Mouse (Mus musculus): ENCODE results near the gene Slc25a17. TPM values are rescaled to one million over a fixed set of nuclear protein-coding genes. Genes with fewer than 3 reads are reported as not detected.

The Slc25a17 gene
- total and polyA plus RNA-seq, 3 experiments = 2.2 to 58.2 (median 50.9) TPM

DNA sequence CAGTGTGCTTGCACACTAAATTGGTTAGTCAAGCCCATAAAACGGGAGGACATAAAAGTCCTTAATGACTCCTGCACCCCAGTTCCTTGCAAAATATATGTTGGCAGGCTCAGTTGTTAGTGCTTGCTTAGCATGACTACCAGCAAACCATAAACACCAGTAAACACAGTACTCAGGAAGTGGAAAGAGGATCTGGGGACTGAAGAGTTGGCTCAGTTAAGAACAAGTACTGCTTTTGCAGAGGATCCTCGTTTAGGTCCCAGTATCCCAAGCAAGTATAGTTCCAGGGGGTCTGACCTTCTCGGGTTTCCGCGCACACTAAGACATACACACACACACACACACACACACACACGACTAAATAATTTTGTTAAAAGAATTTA lies 401 bp upstream of the Slc25a17 start:
- ATAC-seq (ENCODE audit: extremely low read depth, insufficient number of reproducible peaks, low FRiP score, poor library complexity, severe bottlenecking) (0 out of 2 replicates have a peak, but pooled peaks have one; percentile 12), DNase-seq (ENCODE audit: low spot score) (peak; percentile 4)
- H3K9me3 ChIP-seq (replicated peaks) = no peaks in the 10 kb centered on the region
- peak overlapping the region; percentile 85 for H3K4me3 ChIP-seq (ENCODE audit: low read depth, low read length)
- H3K36me3 ChIP-seq (replicated peaks) = peaks cover 57% of the 10 kb centered on the region
- H3K4me1 ChIP-seq (ENCODE audit: insufficient read depth, low read depth, low read length) = peaks cover 47% of the 10 kb centered on the region
- H3K27me3 ChIP-seq (ENCODE audit: insufficient read depth, low read length) = no peaks in the 10 kb centered on the region
- TF ChIP-seq GATA1 (IDR thresholded peaks at IDR 0.05; ENCODE audit: borderline replicate concordance, low read length) (no peak), POLR2AphosphoS5 (IDR thresholded peaks at IDR 0.05; ENCODE audit: insufficient replicate concordance, low read depth, low read length) (no peak), TAL1 (conservative IDR thresholded peaks at IDR 0.05; ENCODE audit: low read depth, low read length) (no peak), CTCF (IDR thresholded peaks at IDR 0.05; ENCODE audit: low read depth, low read length) (no peak), GATA2 (IDR thresholded peaks at IDR 0.05; ENCODE audit: borderline replicate concordance, low read depth, low read length) (no peak)

DNA sequence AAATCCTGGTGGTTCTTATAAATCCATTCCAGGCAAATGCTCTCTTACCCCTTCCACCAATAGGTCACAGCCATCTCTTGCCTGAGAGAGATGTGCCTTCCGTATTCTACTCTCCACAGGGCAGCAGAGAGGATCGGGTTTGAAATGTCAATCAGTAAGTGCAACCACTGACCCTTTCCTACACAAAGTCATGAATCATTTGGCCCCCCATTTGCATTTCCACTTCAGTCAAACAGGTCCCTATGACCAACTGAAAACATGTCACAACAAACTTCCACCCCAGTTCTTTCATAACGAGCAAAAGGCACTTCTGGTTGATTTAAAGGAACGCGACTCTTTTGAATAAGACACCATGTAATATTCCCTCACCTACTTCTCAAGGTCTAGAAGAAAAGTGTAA lies 1.2 kb downstream of the Slc25a17 start:
- no peak for ATAC-seq (ENCODE audit: extremely low read depth, insufficient number of reproducible peaks, low FRiP score, poor library complexity, severe bottlenecking)
- no peak overlapping the region for H3K4me3 ChIP-seq (ENCODE audit: low read depth, low read length)
- no peak for DNase-seq (ENCODE audit: low spot score)
- H3K4me1 ChIP-seq (ENCODE audit: insufficient read depth, low read depth, low read length) = peaks cover 47% of the 10 kb centered on the region
- no peaks in the 10 kb centered on the region for H3K27me3 ChIP-seq (ENCODE audit: insufficient read depth, low read length)
- no peaks in the 10 kb centered on the region for H3K9me3 ChIP-seq (replicated peaks)
- no peak for TF ChIP-seq GATA2 (IDR thresholded peaks at IDR 0.05; ENCODE audit: borderline replicate concordance, low read depth, low read length)
- TF ChIP-seq GATA1 (IDR thresholded peaks at IDR 0.05; ENCODE audit: borderline replicate concordance, low read length) = no peak
- no peak for TF ChIP-seq CTCF (IDR thresholded peaks at IDR 0.05; ENCODE audit: low read depth, low read length)
- TF ChIP-seq POLR2AphosphoS5 (IDR thresholded peaks at IDR 0.05; ENCODE audit: insufficient replicate concordance, low read depth, low read length) = no peak
- no peak for TF ChIP-seq TAL1 (conservative IDR thresholded peaks at IDR 0.05; ENCODE audit: low read depth, low read length)
- peaks cover 44% of the 10 kb centered on the region for H3K36me3 ChIP-seq (replicated peaks)

DNA sequence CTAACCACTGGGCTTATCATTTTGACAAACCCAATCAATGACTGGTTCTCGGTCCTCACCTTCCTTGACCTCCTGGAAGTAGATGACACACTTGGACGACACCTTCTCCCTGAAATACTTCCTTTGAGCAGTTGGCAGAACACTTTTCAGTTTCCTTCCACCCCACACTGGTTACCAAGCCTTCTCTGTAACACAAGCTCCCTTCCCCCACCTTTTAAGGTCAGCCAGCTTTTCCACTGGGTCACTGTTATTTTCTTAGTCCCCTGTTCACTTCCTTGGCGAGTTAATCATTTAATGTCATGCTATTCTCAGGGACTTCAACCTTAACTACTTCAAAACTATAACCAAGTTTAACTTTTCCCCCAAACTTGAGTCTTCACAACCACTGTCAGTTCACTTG lies 1.7 kb downstream of the Slc25a17 start:
- ATAC-seq (ENCODE audit: extremely low read depth, insufficient number of reproducible peaks, low FRiP score, poor library complexity, severe bottlenecking) = no peak
- no peaks in the 10 kb centered on the region for H3K27me3 ChIP-seq (ENCODE audit: insufficient read depth, low read length)
- DNase-seq (ENCODE audit: low spot score) = no peak
- H3K4me1 ChIP-seq (ENCODE audit: insufficient read depth, low read depth, low read length) = peaks cover 47% of the 10 kb centered on the region
- peaks cover 44% of the 10 kb centered on the region for H3K36me3 ChIP-seq (replicated peaks)
- H3K4me3 ChIP-seq (ENCODE audit: low read depth, low read length) = no peak overlapping the region
- H3K9me3 ChIP-seq (replicated peaks) = no peaks in the 10 kb centered on the region
- TF ChIP-seq GATA2 (IDR thresholded peaks at IDR 0.05; ENCODE audit: borderline replicate concordance, low read depth, low read length) (no peak), TAL1 (conservative IDR thresholded peaks at IDR 0.05; ENCODE audit: low read depth, low read length) (no peak), CTCF (IDR thresholded peaks at IDR 0.05; ENCODE audit: low read depth, low read length) (no peak), POLR2AphosphoS5 (IDR thresholded peaks at IDR 0.05; ENCODE audit: insufficient replicate concordance, low read depth, low read length) (no peak), GATA1 (IDR thresholded peaks at IDR 0.05; ENCODE audit: borderline replicate concordance, low read length) (no peak)

DNA sequence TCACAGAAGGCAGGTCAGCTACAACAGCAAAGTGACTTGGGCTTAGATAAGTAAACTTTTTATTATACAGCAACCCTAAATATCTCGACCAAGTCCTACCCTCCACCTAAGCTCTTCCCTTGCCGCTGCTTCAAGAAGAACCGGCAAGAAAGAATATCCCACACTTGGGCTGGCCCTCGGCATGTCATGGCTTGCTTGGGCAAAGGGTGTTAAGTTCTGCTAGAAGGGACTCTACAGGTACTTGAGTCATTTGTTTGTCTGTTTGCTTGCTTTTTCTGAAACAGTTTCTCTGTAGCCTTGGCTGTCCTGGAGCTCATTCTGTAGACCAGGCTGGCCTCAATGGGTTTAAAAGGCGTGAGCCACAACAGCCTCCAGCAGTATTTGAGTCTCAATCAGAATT lies 3.7 kb downstream of the Slc25a17 start:
- H3K4me1 ChIP-seq (ENCODE audit: insufficient read depth, low read depth, low read length) = peaks cover 37% of the 10 kb centered on the region
- no peaks in the 10 kb centered on the region for H3K9me3 ChIP-seq (replicated peaks)
- no peak for ATAC-seq (ENCODE audit: extremely low read depth, insufficient number of reproducible peaks, low FRiP score, poor library complexity, severe bottlenecking)
- peaks cover 35% of the 10 kb centered on the region for H3K36me3 ChIP-seq (replicated peaks)
- TF ChIP-seq TAL1 (conservative IDR thresholded peaks at IDR 0.05; ENCODE audit: low read depth, low read length) (no peak), GATA1 (IDR thresholded peaks at IDR 0.05; ENCODE audit: borderline replicate concordance, low read length) (no peak), CTCF (IDR thresholded peaks at IDR 0.05; ENCODE audit: low read depth, low read length) (no peak), GATA2 (IDR thresholded peaks at IDR 0.05; ENCODE audit: borderline replicate concordance, low read depth, low read length) (no peak), POLR2AphosphoS5 (IDR thresholded peaks at IDR 0.05; ENCODE audit: insufficient replicate concordance, low read depth, low read length) (no peak)
- H3K27me3 ChIP-seq (ENCODE audit: insufficient read depth, low read length) = no peaks in the 10 kb centered on the region
- no peak overlapping the region for H3K4me3 ChIP-seq (ENCODE audit: low read depth, low read length)
- no peak for DNase-seq (ENCODE audit: low spot score)

DNA sequence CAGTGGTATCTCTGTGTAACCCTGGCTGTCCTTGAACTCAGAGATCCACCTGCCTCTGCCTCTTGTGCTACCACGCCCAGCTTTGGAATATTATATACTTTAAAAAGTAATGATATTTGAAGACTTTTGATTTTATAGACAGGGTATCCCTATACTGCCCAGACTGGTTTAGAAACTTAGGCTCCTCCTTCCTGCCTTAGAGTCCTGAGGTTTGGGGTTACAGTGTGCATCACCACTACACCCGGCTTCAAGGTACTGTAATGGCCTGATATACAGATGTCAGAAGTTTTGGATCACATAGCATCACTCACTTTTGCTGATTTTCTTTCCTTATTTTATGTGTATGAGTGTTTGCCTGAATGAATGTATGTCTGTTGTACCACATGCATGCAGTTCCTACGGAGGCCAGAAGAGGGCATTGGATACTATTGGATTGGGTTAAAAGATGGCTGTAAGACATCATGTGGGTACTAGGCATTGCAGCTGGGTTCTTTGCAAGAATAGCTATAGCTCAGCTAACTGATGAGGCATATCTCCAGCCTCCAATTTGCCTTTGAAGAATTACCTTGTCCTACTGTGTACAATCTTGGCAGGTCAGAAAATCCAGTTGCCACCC lies 5.4 kb downstream of the Slc25a17 start:
- TF ChIP-seq CTCF (IDR thresholded peaks at IDR 0.05; ENCODE audit: low read depth, low read length) (peak; percentile 85), TAL1 (conservative IDR thresholded peaks at IDR 0.05; ENCODE audit: low read depth, low read length) (no peak)
- no peak for ATAC-seq (ENCODE audit: extremely low read depth, insufficient number of reproducible peaks, low FRiP score, poor library complexity, severe bottlenecking)
- Histone ChIP-seq H3K36me3 (replicated peaks) (peaks cover 46% of the 10 kb centered on the region), H3K27me3 (ENCODE audit: insufficient read depth, low read length) (no peaks in the 10 kb centered on the region), H3K4me1 (ENCODE audit: insufficient read depth, low read depth, low read length) (peaks cover 21% of the 10 kb centered on the region), H3K9me3 (replicated peaks) (no peaks in the 10 kb centered on the region), H3K4me3 (ENCODE audit: low read depth, low read length) (no peak overlapping the region)
- DNase-seq (ENCODE audit: low spot score) = no peak

DNA sequence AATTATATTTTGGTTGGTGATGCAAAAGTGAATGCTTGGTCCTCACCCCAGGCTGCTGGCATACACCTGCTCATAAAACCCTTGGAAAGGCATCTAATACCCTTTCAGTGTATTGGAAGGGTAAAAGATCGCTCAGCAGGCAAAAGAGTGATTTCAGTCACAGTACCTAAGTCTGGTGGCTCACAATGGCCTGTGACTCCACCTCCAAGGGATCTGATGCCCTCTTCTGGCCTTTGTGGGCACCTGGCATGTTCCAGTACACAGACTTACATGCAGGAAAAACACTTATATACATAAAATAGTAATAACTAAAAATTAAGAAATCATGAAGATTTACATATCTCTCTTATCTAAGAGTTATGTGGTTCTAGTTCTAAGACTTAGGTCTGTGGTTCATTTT lies 8.0 kb downstream of the Slc25a17 start:
- DNase-seq (ENCODE audit: low spot score) = no peak
- H3K9me3 ChIP-seq (replicated peaks) = no peaks in the 10 kb centered on the region
- H3K27me3 ChIP-seq (ENCODE audit: insufficient read depth, low read length) = no peaks in the 10 kb centered on the region
- TF ChIP-seq GATA1 (IDR thresholded peaks at IDR 0.05; ENCODE audit: borderline replicate concordance, low read length) (no peak), POLR2AphosphoS5 (IDR thresholded peaks at IDR 0.05; ENCODE audit: insufficient replicate concordance, low read depth, low read length) (no peak), GATA2 (IDR thresholded peaks at IDR 0.05; ENCODE audit: borderline replicate concordance, low read depth, low read length) (no peak), CTCF (IDR thresholded peaks at IDR 0.05; ENCODE audit: low read depth, low read length) (no peak), TAL1 (conservative IDR thresholded peaks at IDR 0.05; ENCODE audit: low read depth, low read length) (no peak)
- peaks cover 8% of the 10 kb centered on the region for H3K4me1 ChIP-seq (ENCODE audit: insufficient read depth, low read depth, low read length)
- peaks cover 46% of the 10 kb centered on the region for H3K36me3 ChIP-seq (replicated peaks)
- no peak for ATAC-seq (ENCODE audit: extremely low read depth, insufficient number of reproducible peaks, low FRiP score, poor library complexity, severe bottlenecking)
- H3K4me3 ChIP-seq (ENCODE audit: low read depth, low read length) = no peak overlapping the region

Data from G1E (cell line).